Mouse (Mus musculus) hindbrain, postnatal 0 days (tissue): Measurements from ENCODE around the gene Hsd17b1. TPM values are rescaled to one million over a fixed set of nuclear protein-coding genes. Genes with fewer than 3 reads are reported as not detected.

ENCODE experiments used
- ATAC-seq: fragments of 200-750 bp; cut with Nextera tagmentation; 2 replicates; pipeline ENCODE4 v1.8.0; 2017; ENCODE audit warnings: mild to moderate bottlenecking, moderate TSS enrichment, moderate library complexity
- DNase-seq: peaks from one replicate; pipeline ENCODE4 v3.0.0-alpha.2; 2015; ENCODE audit warnings: low spot score
- H3K27ac ChIP-seq: fragments of 300-500 bp; sonication (generic); 2 replicates; pipeline ENCODE4 v1.5.1; 2014; ENCODE audit warnings: mild to moderate bottlenecking
- H3K27me3 ChIP-seq: fragments of 300-500 bp; sonication (generic); 2 replicates; pipeline ENCODE4 v1.6.1; 2014; ENCODE audit warnings: low read length, mixed read lengths; ENCODE audit not compliant: insufficient read depth
- H3K36me3 ChIP-seq: fragments of 300-500 bp; sonication (generic); 2 replicates; pipeline ENCODE4 v1.6.1; 2014; ENCODE audit warnings: low read length, mixed read lengths; ENCODE audit not compliant: insufficient read depth
- H3K4me1 ChIP-seq: fragments of 300-500 bp; sonication (generic); 2 replicates; pipeline ENCODE4 v1.6.1; 2014; ENCODE audit warnings: antibody characterized with exemption, low read length, mixed read lengths; ENCODE audit not compliant: insufficient read depth
- H3K4me2 ChIP-seq: fragments of 300-500 bp; sonication (generic); 2 replicates; pipeline ENCODE4 v1.6.1; 2014; ENCODE audit warnings: low read depth, mild to moderate bottlenecking, low read length, moderate library complexity, mixed read lengths
- H3K4me3 ChIP-seq: fragments of 300-500 bp; sonication (generic); 2 replicates; pipeline ENCODE4 v1.5.1; 2014; ENCODE audit warnings: low read length
- H3K9ac ChIP-seq: fragments of 300-500 bp; sonication (generic); replicated peaks from 2 replicates; pipeline ENCODE4 v1.6.1; 2014; ENCODE audit warnings: mild to moderate bottlenecking, low read length, moderate library complexity, mixed read lengths
- H3K9me3 ChIP-seq: fragments of 300-500 bp; sonication (generic); 2 replicates; pipeline ENCODE4 v1.6.1; 2016; ENCODE audit warnings: low read length, mixed read lengths
- CTCF ChIP-seq: IDR thresholded peaks from 2 replicates; pipeline ENCODE4 v1.5.1; 2016; ENCODE audit warnings: antibody characterized with exemption, control low read depth, low read depth
- WGBS: fragments of 180-500 bp; shearing (Covaris S2); extraction: QIAGEN DNeasy Blood & Tissue Kit; methylation state at CpG from one replicate; pipeline ENCODE4 v1.1.7; 2014; 5-methylcytosine and 5-hydroxymethylcytosine counted together
- polyA plus RNA-seq: library from polyadenylated mRNA; unstranded; fragments of >200 nt; fragmentation: Nextera tagmentation; extraction: Ambion mirVana; gene quantifications from 2 replicates; pipeline ENCODE4 v1.2.1, GENCODE M21; 2015
- total RNA-seq: library from RNA; depleted of rRNA; stranded (reverse); fragments of >200 nt; gene quantifications from 2 replicates; pipeline ENCODE4 v1.2.3, GENCODE M21; 2014

Hsd17b1 gene
- total and polyA plus RNA-seq, 2 experiments from 2014 or later = 0.16 TPM; not detected in 1

GRCm38 (mm10) chr11:101087682-101088055, 9.5 kb downstream of the Hsd17b1 start:
- DNase-seq = peak; percentile 20
- Histone ChIP-seq H3K9ac (peak overlapping the region; percentile 92), H3K4me1 (peaks cover 25% of the 10 kb centered on the region), H3K4me3 (peak overlapping the region; percentile 75), H3K4me2 (peak overlapping the region; percentile 98), H3K27ac (peak overlapping the region; percentile 91), H3K27me3 (no peaks in the 10 kb centered on the region), H3K9me3 (no peaks in the 10 kb centered on the region), H3K36me3 (peaks cover 42% of the 10 kb centered on the region)
- no peak; the same call in 1 of the 2 replicates for ATAC-seq
- no peak for TF ChIP-seq CTCF
- 11% methylated on average over 8 of the region's 8 CpGs for WGBS

GRCm38 (mm10) chr11:101089931-101090330, 11.7 kb downstream of the Hsd17b1 start:
- 94% methylated on average over 1 of the region's 1 CpGs for WGBS
- TF ChIP-seq CTCF = no peak
- H3K27me3 ChIP-seq = no peaks in the 10 kb centered on the region
- H3K4me3 ChIP-seq = no peak overlapping the region
- peaks cover 53% of the 10 kb centered on the region for H3K36me3 ChIP-seq
- peaks cover 17% of the 10 kb centered on the region for H3K4me1 ChIP-seq
- no peak overlapping the region for H3K4me2 ChIP-seq
- DNase-seq (no peak), ATAC-seq (no peak)
- H3K27ac ChIP-seq = no peak overlapping the region
- H3K9ac ChIP-seq = no peak overlapping the region
- H3K9me3 ChIP-seq = no peaks in the 10 kb centered on the region

- peaks cover 70% of the 10 kb centered on the region for H3K36me3 ChIP-seq
These were observed 16.7 kb downstream of the Hsd17b1 start for GRCm38 (mm10) chr11:101094930-101095313.

GRCm38 (mm10) chr11:101095314-101096024, 17.3 kb downstream of the Hsd17b1 start, which contains the start of gene Psmc3ip:
Gene Psmc3ip, minus strand, starts transcription at chr11:101095436.
- ATAC-seq (peak; percentile 97), DNase-seq (peak; percentile 97)
- peak; percentile 84 for TF ChIP-seq CTCF
- no peaks in the 10 kb centered on the region for H3K9me3 ChIP-seq
- peak within 1 kb of the TSS; percentile 88 for H3K4me2 ChIP-seq
- peaks cover 2% of the 10 kb centered on the region; the same call in 1 of the 2 replicates for H3K4me1 ChIP-seq
- peak within 1 kb of the TSS; percentile 64 for H3K9ac ChIP-seq
- H3K27ac ChIP-seq = peak within 1 kb of the TSS; percentile 91
- H3K27me3 ChIP-seq = no peaks in the 10 kb centered on the region
- peaks cover 70% of the 10 kb centered on the region for H3K36me3 ChIP-seq
- under 1% methylated on average over 43 of the region's 43 CpGs for WGBS
- H3K4me3 ChIP-seq = peak within 1 kb of the TSS; percentile 62

More at GRCm38 (mm10) chr11:101094930-101095313, 16.7 kb downstream of the Hsd17b1 start:
- H3K9ac ChIP-seq = peak overlapping the region; percentile 64
- no peak; the same call in 1 of the 2 replicates for ATAC-seq
- TF ChIP-seq CTCF = no peak
- H3K27ac ChIP-seq = 0 out of 2 replicates have a peak overlapping the region, but pooled peaks have one; percentile 91
- no peaks in the 10 kb centered on the region for H3K9me3 ChIP-seq
- peaks cover 2% of the 10 kb centered on the region; the same call in 1 of the 2 replicates for H3K4me1 ChIP-seq
- peak; percentile 11 for DNase-seq
- peak overlapping the region; percentile 62 for H3K4me3 ChIP-seq
- no peaks in the 10 kb centered on the region for H3K27me3 ChIP-seq
- under 1% methylated on average over 18 of the region's 18 CpGs for whole genome bisulfite sequencing
- peak overlapping the region; percentile 88 for H3K4me2 ChIP-seq

- no peaks in the 10 kb centered on the region for H3K9me3 ChIP-seq
- WGBS = 94% methylated on average over 8 of the region's 8 CpGs
These were observed 20.0 kb downstream of the Hsd17b1 start for GRCm38 (mm10) chr11:101098231-101098630.

GRCm38 (mm10) chr11:101103011-101103410, 24.8 kb downstream of the Hsd17b1 start:
- ATAC-seq (no peak), DNase-seq (no peak)
- H3K27ac ChIP-seq = no peak overlapping the region
- no peak overlapping the region for H3K9ac ChIP-seq
- WGBS = 93% methylated on average over 5 of the region's 5 CpGs
- no peak for TF ChIP-seq CTCF
- no peak overlapping the region for H3K4me2 ChIP-seq
- no peak overlapping the region for H3K4me3 ChIP-seq
- H3K4me1 ChIP-seq = no peaks in the 10 kb centered on the region
- H3K9me3 ChIP-seq = no peaks in the 10 kb centered on the region
- H3K36me3 ChIP-seq = peaks cover 48% of the 10 kb centered on the region
- H3K27me3 ChIP-seq = no peaks in the 10 kb centered on the region

More at GRCm38 (mm10) chr11:101098231-101098630, 20.0 kb downstream of the Hsd17b1 start:
- Histone ChIP-seq H3K36me3 (peaks cover 60% of the 10 kb centered on the region), H3K9ac (no peak overlapping the region), H3K4me1 (peaks cover 2% of the 10 kb centered on the region; the same call in 1 of the 2 replicates), H3K27ac (no peak overlapping the region), H3K4me2 (no peak overlapping the region), H3K27me3 (no peaks in the 10 kb centered on the region), H3K4me3 (no peak overlapping the region)
- no peak for TF ChIP-seq CTCF
- DNase-seq = no peak
- no peak for ATAC-seq

- 53% methylated on average over 4 of the region's 4 CpGs for WGBS
- no peak for TF ChIP-seq CTCF
- no peak for ATAC-seq
These were observed 31.1 kb downstream of the Hsd17b1 start for GRCm38 (mm10) chr11:101109351-101109750.

More at GRCm38 (mm10) chr11:101109351-101109750, 31.1 kb downstream of the Hsd17b1 start:
- peaks cover 7% of the 10 kb centered on the region; the same call in 1 of the 2 replicates for H3K36me3 ChIP-seq
- no peak for DNase-seq
- no peaks in the 10 kb centered on the region for H3K27me3 ChIP-seq
- H3K27ac ChIP-seq = no peak overlapping the region
- H3K4me1 ChIP-seq = no peaks in the 10 kb centered on the region
- no peak overlapping the region for H3K4me2 ChIP-seq
- H3K9ac ChIP-seq = no peak overlapping the region
- no peaks in the 10 kb centered on the region for H3K9me3 ChIP-seq
- H3K4me3 ChIP-seq = no peak overlapping the region
